Mouse (Mus musculus) MEL (cell line): ENCODE measurements around the gene Frmpd2. TPM values are rescaled to one million over a fixed set of nuclear protein-coding genes. Genes with fewer than 3 reads are reported as not detected.

ENCODE experiments used
- DNase-seq: peaks from one replicate; pipeline ENCODE4 v3.0.0; 2011; ENCODE audit warnings: low read depth, low spot score
- H3K27ac ChIP-seq: 2 replicates; pipeline ENCODE4 v1.5.1; 2012; ENCODE audit warnings: low read depth, mild to moderate bottlenecking, control low read depth, low read length, moderate library complexity; ENCODE audit not compliant: control insufficient read depth
- H3K27me3 ChIP-seq, 2 experiments: fragments of 150-350 bp in 1 of 2; sonication (generic) in 1 of 2; 2 replicates each; pipeline ENCODE4 v1.6.1; 2012; ENCODE audit warnings: low read length in 2 of 2, mild to moderate bottlenecking in 2 of 2, improper control_type of control experiment in 1 of 2, moderate library complexity in 1 of 2; ENCODE audit not compliant: insufficient read depth in 2 of 2, control insufficient read depth in 1 of 2
- H3K36me3 ChIP-seq, 2 experiments: 2 replicates each; pipeline ENCODE4 v1.6.1; 2012 to 2014; ENCODE audit warnings: low read length in 2 of 2, improper control_type of control experiment in 1 of 2, inconsistent platforms in 1 of 2, mild to moderate bottlenecking in 1 of 2; ENCODE audit not compliant: insufficient read depth in 2 of 2, control insufficient read depth in 1 of 2
- H3K4me1 ChIP-seq, 2 experiments: fragments of 150-350 bp in 1 of 2; sonication (generic) in 1 of 2; 2 replicates each; pipeline ENCODE4 v1.6.1; 2012; ENCODE audit warnings: low read length in 2 of 2, improper control_type of control experiment in 1 of 2, mild to moderate bottlenecking in 1 of 2; ENCODE audit not compliant: insufficient read depth in 2 of 2, control insufficient read depth in 1 of 2
- H3K4me3 ChIP-seq, 2 experiments: fragments of 150-350 bp in 1 of 2; sonication (generic) in 1 of 2; 2 replicates each; pipeline ENCODE4 v1.5.1; 2012; ENCODE audit warnings: low read depth in 2 of 2, low read length in 2 of 2, mild to moderate bottlenecking in 2 of 2, moderate library complexity in 2 of 2, control low read depth in 1 of 2, improper control_type of control experiment in 1 of 2; ENCODE audit not compliant: control insufficient read depth in 1 of 2, insufficient read depth in 1 of 2
- H3K79me2 ChIP-seq: 2 replicates; pipeline ENCODE4 v1.6.1; 2012; ENCODE audit warnings: mild to moderate bottlenecking, low read length, moderate library complexity; ENCODE audit not compliant: control insufficient read depth, poor library complexity, insufficient read depth
- H3K9ac ChIP-seq: 2 replicates; pipeline ENCODE4 v1.6.1; 2012; ENCODE audit warnings: low read depth, mild to moderate bottlenecking, control low read depth, low read length, moderate library complexity; ENCODE audit not compliant: control insufficient read depth, poor library complexity, severe bottlenecking
- H3K9me3 ChIP-seq: fragments of 150-350 bp; sonication (generic); replicated peaks from 2 replicates; pipeline ENCODE4 v1.6.1; 2012; ENCODE audit warnings: mild to moderate bottlenecking, low read length, improper control_type of control experiment, moderate library complexity; ENCODE audit not compliant: insufficient read depth
- CHD2 ChIP-seq: IDR thresholded peaks from 2 replicates; pipeline ENCODE4 v1.6.1; 2011; ENCODE audit warnings: low read length, improper control_type of control experiment
- E2F4 ChIP-seq: IDR thresholded peaks from 2 replicates; pipeline ENCODE4 v1.6.1; 2011; ENCODE audit warnings: low read depth, low read length, improper control_type of control experiment, borderline replicate concordance
- EP300 ChIP-seq, 2 experiments: IDR thresholded peaks; 2 replicates each; pipeline ENCODE4 v1.6.1; 2011; ENCODE audit warnings: improper control_type of control experiment in 2 of 2, low read length in 2 of 2, low read depth in 1 of 2, mild to moderate bottlenecking in 1 of 2
- ETS1 ChIP-seq: IDR thresholded peaks from 2 replicates; pipeline ENCODE4 v1.6.1; 2012; ENCODE audit warnings: low read depth, mild to moderate bottlenecking, inconsistent platforms, low read length, improper control_type of control experiment, moderate library complexity
- GABPA ChIP-seq: IDR thresholded peaks from 2 replicates; pipeline ENCODE4 v1.6.1; 2012; ENCODE audit warnings: low read depth, mild to moderate bottlenecking, inconsistent platforms, low read length, improper control_type of control experiment, moderate library complexity
- GATA1 ChIP-seq: IDR thresholded peaks from 2 replicates; pipeline ENCODE4 v1.6.1; 2011; ENCODE audit warnings: low read depth, low read length, improper control_type of control experiment
- HCFC1 ChIP-seq: IDR thresholded peaks from 2 replicates; pipeline ENCODE4 v1.6.1; 2012; ENCODE audit warnings: low read depth, mild to moderate bottlenecking, inconsistent platforms, low read length, improper control_type of control experiment, moderate library complexity
- KAT2A ChIP-seq: conservative IDR thresholded peaks from 2 replicates; pipeline ENCODE4 v1.6.1; 2012; ENCODE audit warnings: low read depth, low read length, improper control_type of control experiment, inconsistent platforms
- MAX ChIP-seq: IDR thresholded peaks from 2 replicates; pipeline ENCODE4 v1.6.1; 2011; ENCODE audit warnings: low read length, improper control_type of control experiment
- MAZ ChIP-seq: IDR thresholded peaks from 2 replicates; pipeline ENCODE4 v1.6.1; 2012; ENCODE audit warnings: low read depth, mild to moderate bottlenecking, inconsistent platforms, low read length, improper control_type of control experiment
- MXI1 ChIP-seq: IDR thresholded peaks from 2 replicates; pipeline ENCODE4 v1.6.1; 2011; ENCODE audit warnings: mild to moderate bottlenecking, low read depth, low read length, improper control_type of control experiment
- MYB ChIP-seq: IDR thresholded peaks from 2 replicates; pipeline ENCODE4 v1.6.1; 2011; ENCODE audit warnings: mild to moderate bottlenecking, low read depth, low read length, improper control_type of control experiment
- MYC ChIP-seq: IDR thresholded peaks from 2 replicates; pipeline ENCODE4 v1.6.1; 2011; ENCODE audit warnings: low read depth, mild to moderate bottlenecking, low read length, improper control_type of control experiment, moderate library complexity
- NELFE ChIP-seq: IDR thresholded peaks from 2 replicates; pipeline ENCODE4 v1.6.1; 2011; ENCODE audit warnings: low read depth, low read length, improper control_type of control experiment
- NRF1 ChIP-seq: IDR thresholded peaks from 2 replicates; pipeline ENCODE4 v1.6.1; 2014; ENCODE audit warnings: low read depth, mild to moderate bottlenecking, inconsistent platforms, low read length, improper control_type of control experiment, moderate library complexity; ENCODE audit not compliant: poor library complexity, insufficient read depth, severe bottlenecking
- POLR2A ChIP-seq, 2 experiments: IDR thresholded peaks; 2 replicates each; pipeline ENCODE4 v1.6.1; 2011 to 2012; ENCODE audit warnings: low read length in 2 of 2, mild to moderate bottlenecking in 2 of 2, control low read depth in 1 of 2, improper control_type of control experiment in 1 of 2, low read depth in 1 of 2, moderate library complexity in 1 of 2; ENCODE audit not compliant: control insufficient read depth in 1 of 2, insufficient read depth in 1 of 2, poor library complexity in 1 of 2
- POLR2AphosphoS5 ChIP-seq: IDR thresholded peaks from 2 replicates; pipeline ENCODE4 v1.6.1; 2012; ENCODE audit warnings: low read depth, borderline replicate concordance, mild to moderate bottlenecking, inconsistent platforms, low read length, moderate library complexity, mixed read lengths
- RCOR1 ChIP-seq: IDR thresholded peaks from 2 replicates; pipeline ENCODE4 v1.6.1; 2012; ENCODE audit warnings: low read depth, mild to moderate bottlenecking, inconsistent platforms, low read length, improper control_type of control experiment
- SIN3A ChIP-seq: IDR thresholded peaks from 2 replicates; pipeline ENCODE4 v1.6.1; 2012; ENCODE audit warnings: low read length, improper control_type of control experiment, inconsistent platforms
- TAL1 ChIP-seq: IDR thresholded peaks from 2 replicates; pipeline ENCODE4 v1.6.1; 2012; ENCODE audit warnings: mild to moderate bottlenecking, inconsistent platforms, low read length, moderate library complexity, mixed read lengths
- TCF12 ChIP-seq: IDR thresholded peaks from 2 replicates; pipeline ENCODE4 v1.6.1; 2014; ENCODE audit warnings: low read depth, mild to moderate bottlenecking, inconsistent platforms, low read length, improper control_type of control experiment, moderate library complexity
- UBTF ChIP-seq: IDR thresholded peaks from 2 replicates; pipeline ENCODE4 v1.6.1; 2012; ENCODE audit warnings: low read depth, mild to moderate bottlenecking, inconsistent platforms, low read length, improper control_type of control experiment, moderate library complexity, borderline replicate concordance; ENCODE audit not compliant: insufficient read depth
- ZC3H11A ChIP-seq: IDR thresholded peaks from 2 replicates; pipeline ENCODE4 v1.6.1; 2012; ENCODE audit warnings: low read depth, mild to moderate bottlenecking, inconsistent platforms, low read length, improper control_type of control experiment
- ZKSCAN1 ChIP-seq: IDR thresholded peaks from 2 replicates; pipeline ENCODE4 v1.6.1; 2012; ENCODE audit warnings: low read depth, mild to moderate bottlenecking, inconsistent platforms, low read length, improper control_type of control experiment, moderate library complexity
- ZMIZ1 ChIP-seq: IDR thresholded peaks from 2 replicates; pipeline ENCODE4 v1.6.1; 2012; ENCODE audit warnings: low read depth, mild to moderate bottlenecking, inconsistent platforms, low read length, improper control_type of control experiment, moderate library complexity
- polyA plus RNA-seq, 2 experiments: library from polyadenylated mRNA; stranded (reverse) in 1 of 2; unstranded in 1 of 2; fragments of >175 nt in 1 of 2; fragments of >200 nt in 1 of 2; gene quantifications; 2 replicates each; pipeline versions ENCODE4 v1.2.1 to v1.2.4; 2012; ENCODE audit warnings: low replicate concordance in 2 of 2, low read depth in 1 of 2; ENCODE audit not compliant: insufficient read length in 2 of 2, insufficient read depth in 1 of 2, missing spikeins in 1 of 2
- total RNA-seq: library from RNA; depleted of rRNA; stranded (reverse); fragments of 300-350 nt; gene quantifications from 2 replicates; pipeline ENCODE4 v1.2.3, GENCODE M21; 2012

Gene Frmpd2
- total and polyA plus RNA-seq, 3 experiments, result not detected

DNA sequence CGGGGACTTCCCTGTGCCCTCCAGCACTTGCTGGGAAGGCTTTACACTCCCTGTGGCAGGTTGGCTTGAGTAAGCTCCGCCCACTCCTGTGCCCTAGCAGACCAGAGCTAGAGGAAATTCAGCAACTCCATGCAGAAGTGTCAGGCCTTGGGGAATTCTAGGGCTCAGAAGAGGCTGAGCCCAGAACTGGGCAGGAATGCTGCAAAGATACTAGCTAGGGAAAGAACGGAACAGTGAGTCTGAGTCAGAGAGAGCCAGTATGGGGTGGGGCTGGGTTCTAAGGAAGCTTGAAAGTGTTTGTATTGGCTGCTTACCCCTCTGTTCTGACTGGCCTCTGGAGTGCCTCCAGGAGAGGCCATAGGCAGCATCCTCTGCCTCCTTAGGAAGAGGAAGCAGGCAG, 27.4 kb downstream of the Frmpd2 start:
- DNase-seq, result no peak
- Histone ChIP-seq H3K79me2 (no peaks in the 10 kb centered on the region), H3K36me3 (no peaks in the 10 kb centered on the region), H3K9me3 (no peaks in the 10 kb centered on the region), H3K27ac (no peak overlapping the region), H3K4me3 (no peak overlapping the region)
- no peak for TF ChIP-seq EP300 (IDR thresholded peaks at IDR 0.05; ENCODE audit: low read depth in 1 of 2, low read length in 2 of 2)
- TF ChIP-seq GABPA, result no peak
- TF ChIP-seq, all 39 proteins: peak for 0
- H3K27me3 ChIP-seq, result no peaks in the 10 kb centered on the region
- no peak overlapping the region for H3K9ac ChIP-seq
- H3K4me1 ChIP-seq, result no peaks in the 10 kb centered on the region

DNA sequence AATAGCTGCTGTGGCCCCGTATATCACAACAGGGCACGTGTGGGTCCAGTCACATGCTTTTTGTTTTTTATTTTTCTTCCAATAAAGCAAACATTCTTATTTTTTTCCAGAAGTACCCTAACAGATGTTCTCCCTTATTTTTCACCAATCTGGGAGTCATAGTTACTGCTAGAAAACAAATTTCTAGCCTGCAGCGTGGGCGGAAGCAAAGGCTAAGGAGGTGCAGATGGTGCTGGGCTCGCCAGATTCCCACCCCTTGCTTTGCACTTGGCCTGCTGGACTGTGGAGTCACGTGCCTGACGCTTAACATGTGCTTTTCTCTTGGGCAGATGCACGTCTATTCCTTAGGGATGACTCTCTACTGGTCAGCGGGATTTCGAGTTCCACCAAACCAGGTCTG, 29.1 kb downstream of the Frmpd2 start:
- H3K9me3 ChIP-seq, result no peaks in the 10 kb centered on the region
- no peaks in the 10 kb centered on the region for H3K79me2 ChIP-seq
- H3K4me3 ChIP-seq, result no peak overlapping the region
- no peaks in the 10 kb centered on the region for H3K4me1 ChIP-seq
- H3K9ac ChIP-seq, result no peak overlapping the region
- H3K36me3 ChIP-seq, result no peaks in the 10 kb centered on the region
- TF ChIP-seq MYC (no peak), UBTF (no peak), RCOR1 (no peak), NELFE (no peak), MAX (no peak), E2F4 (no peak), CHD2 (no peak), ZKSCAN1 (no peak)
- TF ChIP-seq, all 39 proteins: peak for 0
- H3K27ac ChIP-seq, result no peak overlapping the region
- DNase-seq, result no peak
- no peaks in the 10 kb centered on the region for H3K27me3 ChIP-seq

DNA sequence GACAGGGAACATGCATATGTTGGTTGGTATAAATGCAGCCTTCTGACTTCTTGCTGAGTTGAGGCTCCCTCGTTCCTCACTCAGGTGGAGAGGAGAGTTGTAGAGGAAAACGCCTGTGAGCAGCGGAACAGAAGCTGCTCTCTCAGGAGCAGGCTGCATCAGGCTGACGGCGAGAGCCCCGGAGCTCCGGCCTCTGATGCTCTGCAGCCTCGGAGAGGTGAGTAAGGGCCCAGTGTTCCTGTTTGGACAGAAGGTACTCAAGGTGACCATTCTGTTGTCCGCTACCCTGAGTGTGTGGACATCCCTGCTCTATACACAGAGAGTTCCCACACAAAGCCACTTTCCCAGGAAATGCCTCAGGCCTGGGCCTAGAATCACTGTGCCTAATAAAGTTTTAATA, 31.8 kb downstream of the Frmpd2 start:
- Histone ChIP-seq H3K79me2 (no peaks in the 10 kb centered on the region), H3K27me3 (no peaks in the 10 kb centered on the region), H3K9ac (no peak overlapping the region), H3K9me3 (no peaks in the 10 kb centered on the region)
- TF ChIP-seq GATA1, result no peak
- no peak for TF ChIP-seq HCFC1
- TF ChIP-seq GABPA, result no peak
- no peak for TF ChIP-seq CHD2
- no peak for TF ChIP-seq POLR2A (IDR thresholded peaks at IDR 0.05; ENCODE audit: control insufficient read depth in 1 of 2, insufficient read depth in 1 of 2, low read depth in 1 of 2, low read length in 2 of 2, poor library complexity in 1 of 2)
- TF ChIP-seq MAZ, result no peak
- TF ChIP-seq TCF12, result no peak
- TF ChIP-seq SIN3A, result no peak
- TF ChIP-seq POLR2AphosphoS5, result no peak
- TF ChIP-seq MXI1, result no peak
- no peak for TF ChIP-seq KAT2A
- no peak for TF ChIP-seq ETS1
- TF ChIP-seq ZMIZ1, result no peak
- no peak for TF ChIP-seq MYB
- TF ChIP-seq MYC, result no peak
- TF ChIP-seq ZC3H11A, result no peak
- TF ChIP-seq TAL1, result no peak
- TF ChIP-seq NRF1, result no peak
- TF ChIP-seq, all 39 proteins: peak for 0
- DNase-seq, result no peak
- H3K27ac ChIP-seq, result no peak overlapping the region
- no peaks in the 10 kb centered on the region for H3K36me3 ChIP-seq
- no peak overlapping the region for H3K4me3 ChIP-seq
- H3K4me1 ChIP-seq, result no peaks in the 10 kb centered on the region
